Mouse (Mus musculus) embryonic facial prominence, embryonic 11.5 days (tissue): Measurements from ENCODE around the gene Phf21a. TPM values are rescaled to one million over a fixed set of nuclear protein-coding genes. Genes with fewer than 3 reads are reported as not detected.
"Not testable (repeated sequence)": the region's sequence is repeated elsewhere in the genome, so short reads cannot be mapped to it uniquely, and the experiment has no call there.

Source experiments
- ATAC-seq: fragments of 200-750 bp; cut with Nextera tagmentation; replicated peaks from 2 replicates; pipeline ENCODE4 v1.8.0; 2017; ENCODE audit warnings: low read depth; ENCODE audit not compliant: insufficient number of reproducible peaks, low FRiP score, low TSS enrichment
- DNase-seq: peaks from one replicate; pipeline ENCODE4 v3.0.0-alpha.2; 2015; ENCODE audit warnings: low spot score
- H3K27ac ChIP-seq: fragments of 300-500 bp; sonication (generic); replicated peaks from 2 replicates; pipeline ENCODE4 v1.5.1; 2014; ENCODE audit warnings: mild to moderate bottlenecking, low read depth, low read length, control low read depth
- H3K27me3 ChIP-seq: fragments of 300-500 bp; sonication (generic); 2 replicates; pipeline ENCODE4 v1.6.1; 2014; ENCODE audit warnings: mild to moderate bottlenecking, low read length, moderate library complexity, mixed read lengths; ENCODE audit not compliant: control insufficient read depth, insufficient read depth
- H3K36me3 ChIP-seq: fragments of 300-500 bp; sonication (generic); replicated peaks from 2 replicates; pipeline ENCODE4 v1.6.1; 2014; ENCODE audit warnings: low read depth, mild to moderate bottlenecking, low read length, moderate library complexity, mixed read lengths; ENCODE audit not compliant: control insufficient read depth, insufficient read depth
- H3K4me1 ChIP-seq: fragments of 300-500 bp; sonication (generic); 2 replicates; pipeline ENCODE4 v1.6.1; 2014; ENCODE audit warnings: low read length, mixed read lengths; ENCODE audit not compliant: control insufficient read depth, insufficient read depth
- H3K4me2 ChIP-seq: fragments of 300-500 bp; sonication (generic); 2 replicates; pipeline ENCODE4 v1.6.1; 2014; ENCODE audit warnings: low read depth, mild to moderate bottlenecking, control low read depth, low read length, moderate library complexity
- H3K4me3 ChIP-seq: fragments of 300-500 bp; sonication (generic); 2 replicates; pipeline ENCODE4 v1.5.1; 2014; ENCODE audit warnings: low read depth, low read length, control low read depth
- H3K9ac ChIP-seq: fragments of 300-500 bp; sonication (generic); replicated peaks from 2 replicates; pipeline ENCODE4 v1.6.1; 2014; ENCODE audit warnings: mild to moderate bottlenecking, control low read depth, low read length
- H3K9me3 ChIP-seq: fragments of 300-500 bp; sonication (generic); replicated peaks from 2 replicates; pipeline ENCODE4 v1.6.1; 2016; ENCODE audit warnings: mild to moderate bottlenecking, low read length, inconsistent platforms, mixed read lengths; ENCODE audit not compliant: control insufficient read depth
- WGBS: fragments of 180-500 bp; shearing (Covaris S2); extraction: QIAGEN DNeasy Blood & Tissue Kit; methylation state at CpG from one replicate; pipeline ENCODE4 v1.1.7; 2014; 5-methylcytosine and 5-hydroxymethylcytosine counted together
- polyA plus RNA-seq: library from polyadenylated mRNA; unstranded; fragments of >200 nt; fragmentation: Nextera tagmentation; extraction: Ambion mirVana; gene quantifications from 2 replicates; pipeline ENCODE4 v1.2.1, GENCODE M21; 2014

Gene Phf21a
- polyA plus RNA-seq, 1 experiment from 2014 or later = 41.8 TPM

- no peak overlapping the region for H3K27ac ChIP-seq
- H3K27me3 ChIP-seq = no peaks in the 10 kb centered on the region
- ATAC-seq (no peak), DNase-seq (no peak)
- H3K9me3 ChIP-seq = no peaks in the 10 kb centered on the region
- H3K4me2 ChIP-seq = no peak overlapping the region
- H3K4me3 ChIP-seq = no peak overlapping the region
- 74% methylated on average over 4 of the region's 4 CpGs for WGBS
- H3K9ac ChIP-seq = no peak overlapping the region
- no peaks in the 10 kb centered on the region for H3K36me3 ChIP-seq
- H3K4me1 ChIP-seq = no peaks in the 10 kb centered on the region
These were observed 5.9 kb upstream of the Phf21a start for GRCm38 (mm10) chr2:92087065-92087464.

DNA sequence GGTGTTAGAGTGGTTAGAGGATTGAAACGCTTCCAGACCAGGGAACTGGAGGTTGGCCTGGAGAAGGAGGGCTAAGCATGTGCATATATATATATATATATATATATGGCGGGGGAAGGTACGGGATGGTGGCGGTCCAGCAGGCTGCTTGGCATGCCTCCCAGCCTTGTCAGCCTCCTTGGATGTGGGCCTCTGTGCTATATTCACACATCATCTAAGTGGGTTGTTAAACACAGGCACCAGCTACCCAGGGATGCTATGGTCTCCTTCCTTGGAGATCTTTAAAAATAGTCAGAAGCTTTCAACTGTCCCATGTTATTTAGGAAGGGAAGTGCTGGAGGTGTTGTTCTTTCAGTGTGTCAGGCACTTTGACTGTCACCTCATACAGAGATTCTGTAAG lies 3.1 kb upstream of the Phf21a start:
- DNase-seq = no peak
- Histone ChIP-seq H3K36me3 (no peaks in the 10 kb centered on the region), H3K9ac (no peak overlapping the region), H3K4me1 (no peaks in the 10 kb centered on the region), H3K4me2 (no peak overlapping the region), H3K4me3 (no peak overlapping the region), H3K9me3 (no peaks in the 10 kb centered on the region), H3K27me3 (no peaks in the 10 kb centered on the region), H3K27ac (no peak overlapping the region)
- WGBS = 93% methylated on average over 4 of the region's 4 CpGs
- ATAC-seq = no peak

GRCm38 (mm10) chr2:92093503-92093902 lies 586 bp downstream of the Phf21a start:
- H3K36me3 ChIP-seq, H3K4me1 ChIP-seq, H3K4me3 ChIP-seq, ATAC-seq, H3K4me2 ChIP-seq, H3K27ac ChIP-seq, H3K9me3 ChIP-seq, DNase-seq, H3K9ac ChIP-seq, H3K27me3 ChIP-seq: not testable (repeated sequence)
- WGBS = 78% methylated on average over 2 of the region's 2 CpGs

DNA sequence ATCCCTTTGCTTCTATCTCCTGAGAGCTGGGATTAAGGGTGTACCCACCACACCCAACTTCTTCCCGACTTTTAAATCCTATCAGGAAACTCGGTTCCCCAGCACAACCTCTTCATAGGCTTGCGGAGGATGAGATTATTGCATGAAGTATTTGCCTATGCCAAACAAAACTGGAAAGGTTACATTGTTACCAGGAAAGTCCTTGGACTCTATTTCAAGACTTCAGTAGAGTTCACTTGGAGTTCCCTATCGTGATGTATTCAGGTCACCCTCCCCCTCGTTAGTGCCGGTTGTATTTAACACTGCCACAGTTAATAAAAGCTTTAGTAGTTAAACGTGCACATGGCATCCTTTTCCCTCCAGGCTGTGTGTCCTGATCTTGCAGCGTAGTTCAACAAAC lies 1.2 kb downstream of the Phf21a start:
- H3K9me3 ChIP-seq = no peaks in the 10 kb centered on the region
- H3K36me3 ChIP-seq = no peaks in the 10 kb centered on the region
- no peak for DNase-seq
- H3K4me2 ChIP-seq = no peak overlapping the region
- no peak for ATAC-seq
- H3K4me3 ChIP-seq = no peak overlapping the region
- 66% methylated on average over 8 of the region's 8 CpGs for WGBS
- no peak overlapping the region for H3K27ac ChIP-seq
- H3K9ac ChIP-seq = no peak overlapping the region
- H3K4me1 ChIP-seq = no peaks in the 10 kb centered on the region
- no peaks in the 10 kb centered on the region for H3K27me3 ChIP-seq

GRCm38 (mm10) chr2:92100768-92101167 lies 7.9 kb downstream of the Phf21a start:
- 81% methylated on average over 6 of the region's 6 CpGs for WGBS
- no peak for DNase-seq
- H3K27me3 ChIP-seq = no peaks in the 10 kb centered on the region
- H3K4me2 ChIP-seq = no peak overlapping the region
- no peaks in the 10 kb centered on the region for H3K36me3 ChIP-seq
- H3K4me3 ChIP-seq = no peak overlapping the region
- no peak overlapping the region for H3K9ac ChIP-seq
- no peaks in the 10 kb centered on the region for H3K4me1 ChIP-seq
- H3K27ac ChIP-seq = no peak overlapping the region
- no peak for ATAC-seq
- no peaks in the 10 kb centered on the region for H3K9me3 ChIP-seq

DNA sequence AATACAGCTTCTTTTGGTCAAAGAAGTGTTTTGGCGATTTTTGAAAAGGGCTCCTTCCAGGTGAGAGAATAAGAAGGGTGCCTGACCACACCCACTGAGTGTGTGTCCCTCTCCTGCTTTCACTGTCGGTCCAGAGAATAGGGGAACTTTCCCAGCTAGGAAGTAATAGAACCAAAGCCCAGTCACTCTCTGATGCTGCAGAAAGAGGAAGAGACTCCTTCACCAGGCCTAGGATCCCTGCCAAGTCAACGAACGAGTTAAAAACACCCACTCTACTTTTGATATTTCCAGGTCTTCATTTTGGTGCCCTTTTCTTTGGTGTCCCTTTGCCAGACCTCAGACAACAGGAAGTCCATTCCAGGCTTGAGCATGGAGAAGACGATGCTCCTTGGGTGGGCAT lies 31.6 kb downstream of the Phf21a start:
- no peak overlapping the region for H3K4me3 ChIP-seq
- WGBS = 82% methylated on average over 5 of the region's 5 CpGs

DNA sequence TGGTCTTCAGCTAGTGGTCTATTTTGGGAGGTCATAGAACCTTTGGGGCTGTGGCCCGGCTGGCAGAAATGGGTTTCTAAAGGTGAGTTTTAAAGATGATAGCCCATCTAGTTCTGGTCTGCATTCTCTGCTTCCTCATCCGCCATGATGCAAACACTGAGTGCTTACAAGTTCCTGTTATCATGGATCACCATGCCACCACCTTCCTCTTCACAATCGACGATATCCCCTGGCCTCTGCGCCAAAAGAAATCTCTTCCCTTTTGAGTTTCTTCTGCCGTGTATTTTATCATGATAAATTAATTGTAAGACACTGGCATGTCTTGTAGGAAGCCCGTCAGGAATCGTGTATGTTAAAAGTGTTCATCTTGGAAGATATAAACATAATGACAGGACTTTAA lies 32.4 kb downstream of the Phf21a start:
- WGBS = 90% methylated on average over 8 of the region's 8 CpGs
- Histone ChIP-seq H3K4me2 (no peak overlapping the region), H3K4me1 (no peaks in the 10 kb centered on the region), H3K27me3 (no peaks in the 10 kb centered on the region), H3K27ac (no peak overlapping the region), H3K36me3 (no peaks in the 10 kb centered on the region), H3K9ac (no peak overlapping the region), H3K9me3 (no peaks in the 10 kb centered on the region), H3K4me3 (no peak overlapping the region)
- ATAC-seq (no peak), DNase-seq (no peak)

More for the DNA sequence above, 31.6 kb downstream of the Phf21a start:
- H3K36me3 ChIP-seq = no peaks in the 10 kb centered on the region
- H3K27me3 ChIP-seq = no peaks in the 10 kb centered on the region
- no peak overlapping the region for H3K27ac ChIP-seq
- H3K4me1 ChIP-seq = no peaks in the 10 kb centered on the region
- DNase-seq (no peak), ATAC-seq (no peak)
- H3K9ac ChIP-seq = no peak overlapping the region
- H3K9me3 ChIP-seq = no peaks in the 10 kb centered on the region
- H3K4me2 ChIP-seq = no peak overlapping the region

DNA sequence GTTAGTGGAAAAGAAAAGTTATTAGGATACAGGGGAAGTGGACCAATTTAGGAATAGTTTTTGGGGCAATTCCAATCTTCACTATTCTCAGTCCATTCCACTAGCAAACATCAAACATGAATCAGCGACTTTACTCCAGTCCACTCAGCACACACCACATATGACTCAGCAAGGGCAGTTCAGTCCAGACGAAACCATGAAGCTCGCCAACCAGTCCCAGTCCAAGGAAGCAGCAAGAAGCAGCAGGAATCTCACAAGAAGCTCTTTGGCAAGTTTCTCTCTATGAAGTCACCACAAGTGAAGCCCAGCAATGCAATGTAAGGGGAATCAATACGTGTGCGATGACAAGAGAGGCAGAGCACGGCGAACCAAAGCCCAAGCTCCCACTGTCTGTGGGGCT lies 37.2 kb downstream of the Phf21a start:
- Histone ChIP-seq H3K4me2 (no peak overlapping the region), H3K27ac (no peak overlapping the region), H3K4me3 (no peak overlapping the region), H3K27me3 (no peaks in the 10 kb centered on the region), H3K9ac (no peak overlapping the region), H3K9me3 (no peaks in the 10 kb centered on the region), H3K4me1 (no peaks in the 10 kb centered on the region), H3K36me3 (no peaks in the 10 kb centered on the region)
- ATAC-seq = no peak
- DNase-seq = no peak
- 93% methylated on average over 7 of the region's 7 CpGs for WGBS

GRCm38 (mm10) chr2:92138736-92139135 lies 45.8 kb downstream of the Phf21a start:
- Histone ChIP-seq H3K27ac (no peak overlapping the region), H3K4me3 (no peak overlapping the region), H3K4me2 (no peak overlapping the region), H3K9me3 (no peaks in the 10 kb centered on the region), H3K36me3 (no peaks in the 10 kb centered on the region), H3K27me3 (no peaks in the 10 kb centered on the region), H3K9ac (no peak overlapping the region), H3K4me1 (no peaks in the 10 kb centered on the region)
- DNase-seq (no peak), ATAC-seq (no peak)
